Mouse (Mus musculus) megakaryocyte progenitor cell, adult 5-6 weeks (primary cell): Measurements from ENCODE around the gene Fxr2. TPM values are rescaled to one million over a fixed set of nuclear protein-coding genes. Genes with fewer than 3 reads are reported as not detected.
"Not testable (repeated sequence)": the region's sequence is repeated elsewhere in the genome, so short reads cannot be mapped to it uniquely, and the experiment has no call there.

Experiments
- ATAC-seq: replicated peaks from 2 replicates; pipeline ENCODE4 v1.8.0; 2016; ENCODE audit warnings: mild to moderate bottlenecking, moderate TSS enrichment, inconsistent platforms; ENCODE audit not compliant: poor library complexity
- total RNA-seq, 2 experiments: library from RNA; stranded (forward) in 1 of 2; stranded (reverse) in 1 of 2; fragments of 157-497, 149-512 nt in 1 of 2; fragments of 200-1000 nt in 1 of 2; gene quantifications; 2 replicates each; pipeline versions ENCODE4 v1.2.3 to v1.2.4; 2015 to 2017

The Fxr2 gene
- total RNA-seq, 2 experiments from 2014 or later, result 27.3 to 35.5 TPM

GRCm38 (mm10) chr11:69609416-69609815 is 23.4 kb upstream of the Fxr2 start:
- ATAC-seq, result peak; percentile 43

- no peak for ATAC-seq
Measured at GRCm38 (mm10) chr11:69610899-69611298, 21.9 kb upstream of the Fxr2 start.

GRCm38 (mm10) chr11:69613553-69614256 is 19.1 kb upstream of the Fxr2 start:
- ATAC-seq, result peak; percentile 64

- not testable (repeated sequence) for ATAC-seq
Measured at GRCm38 (mm10) chr11:69614257-69614588, 18.6 kb upstream of the Fxr2 start.

GRCm38 (mm10) chr11:69616781-69617180 is 16.0 kb upstream of the Fxr2 start:
- no peak for ATAC-seq

- no peak for ATAC-seq
Measured at GRCm38 (mm10) chr11:69617805-69618204, 15.0 kb upstream of the Fxr2 start, which contains the start of gene Shbg. Gene Shbg, minus strand, starts transcription at chr11:69617905.

- ATAC-seq, result peak; percentile 80
Measured at GRCm38 (mm10) chr11:69620394-69621081, 12.3 kb upstream of the Fxr2 start.

GRCm38 (mm10) chr11:69621571-69622268 is 11.1 kb upstream of the Fxr2 start, which contains the start of gene Sat2:
Gene Sat2, plus strand, starts transcription at chr11:69622024.
- no peak for ATAC-seq

GRCm38 (mm10) chr11:69622406-69622805 is 10.4 kb upstream of the Fxr2 start:
- ATAC-seq, result no peak

GRCm38 (mm10) chr11:69623006-69623405 is 9.8 kb upstream of the Fxr2 start:
- ATAC-seq, result no peak

GRCm38 (mm10) chr11:69624339-69624738 is 8.5 kb upstream of the Fxr2 start:
- not testable (repeated sequence) for ATAC-seq

- ATAC-seq, result peak; percentile 61
Measured at GRCm38 (mm10) chr11:69628286-69628685, 4.5 kb upstream of the Fxr2 start.

- no peak for ATAC-seq
Measured at GRCm38 (mm10) chr11:69629802-69630201, 3.0 kb upstream of the Fxr2 start.

- ATAC-seq, result peak; percentile 5; the same call in 1 of the 2 replicates
Measured at GRCm38 (mm10) chr11:69633128-69633866, 507 bp downstream of the Fxr2 start.

- ATAC-seq, result no peak
Measured at GRCm38 (mm10) chr11:69635471-69635870, 2.7 kb downstream of the Fxr2 start.

GRCm38 (mm10) chr11:69645860-69646259 is 13.1 kb downstream of the Fxr2 start:
- no peak for ATAC-seq

GRCm38 (mm10) chr11:69653399-69653798 is 20.6 kb downstream of the Fxr2 start:
- ATAC-seq, result no peak

- no peak for ATAC-seq
Measured at GRCm38 (mm10) chr11:69654760-69655159, 22.0 kb downstream of the Fxr2 start.

GRCm38 (mm10) chr11:69655264-69656064 is 22.7 kb downstream of the Fxr2 start, which contains the start of gene Sox15:
Gene Sox15, plus strand, starts transcription at chr11:69655314.
- ATAC-seq, result peak; percentile 63

- ATAC-seq, result no peak
Measured at GRCm38 (mm10) chr11:69656065-69656455, 23.3 kb downstream of the Fxr2 start.
